Mouse (Mus musculus): ENCODE data around the gene Jsrp1. TPM values are rescaled to one million over a fixed set of nuclear protein-coding genes. Genes with fewer than 3 reads are reported as not detected.

The Jsrp1 gene
- polyA plus RNA-seq, 1 experiment from 2014 or later = not detected

DNA sequence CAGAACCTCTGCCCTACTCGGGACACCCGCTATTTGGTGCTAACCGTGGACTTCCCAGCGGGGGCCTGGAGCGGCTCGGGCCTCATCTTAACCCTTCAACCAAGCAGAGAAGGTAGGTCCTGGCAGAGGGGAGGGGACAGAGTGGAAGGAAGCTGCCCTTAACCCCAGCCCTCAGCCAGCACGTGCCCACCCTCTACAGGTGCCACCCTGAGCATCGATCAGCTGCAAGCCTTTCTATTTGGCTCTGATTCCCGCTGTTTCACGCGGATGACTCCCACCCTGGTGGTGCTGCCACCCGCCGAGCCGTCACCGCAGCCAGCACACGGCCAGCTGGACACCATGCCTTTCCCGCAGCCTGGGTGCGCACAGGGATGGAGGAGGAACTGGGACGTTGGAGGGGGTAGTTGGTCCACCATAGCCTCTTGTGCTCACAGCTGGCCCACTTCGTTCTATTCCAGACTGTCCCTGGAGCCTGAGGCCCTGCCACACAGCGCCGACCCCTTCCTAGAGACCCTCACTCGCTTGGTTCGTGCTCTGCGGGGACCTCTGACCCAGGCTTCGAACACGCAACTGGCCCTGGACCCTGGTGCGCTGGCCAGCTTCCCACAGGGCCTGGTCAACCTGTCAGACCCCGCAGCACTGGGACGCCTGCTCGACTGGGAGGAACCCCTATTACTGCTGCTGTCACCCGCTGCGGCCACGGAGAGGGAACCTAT is 6.8 kb downstream of the Jsrp1 start:
- WGBS = 42% methylated on average over 34 of the region's 34 CpGs
- peaks cover 54% of the 10 kb centered on the region for H3K27me3 ChIP-seq
- peaks cover 34% of the 10 kb centered on the region for H3K4me1 ChIP-seq
- H3K36me3 ChIP-seq (ENCODE audit: poor library complexity, severe bottlenecking) = peaks cover 40% of the 10 kb centered on the region
- ATAC-seq = 0 out of 2 replicates have a peak, but pooled peaks have one; percentile 0
- peak overlapping the region; percentile 71 for H3K27ac ChIP-seq
- peak overlapping the region; percentile 75 for H3K9ac ChIP-seq
- peak overlapping the region; percentile 80 for H3K4me2 ChIP-seq
- peak overlapping the region; percentile 44 for H3K4me3 ChIP-seq
- no peaks in the 10 kb centered on the region for H3K9me3 ChIP-seq (replicated peaks)

DNA sequence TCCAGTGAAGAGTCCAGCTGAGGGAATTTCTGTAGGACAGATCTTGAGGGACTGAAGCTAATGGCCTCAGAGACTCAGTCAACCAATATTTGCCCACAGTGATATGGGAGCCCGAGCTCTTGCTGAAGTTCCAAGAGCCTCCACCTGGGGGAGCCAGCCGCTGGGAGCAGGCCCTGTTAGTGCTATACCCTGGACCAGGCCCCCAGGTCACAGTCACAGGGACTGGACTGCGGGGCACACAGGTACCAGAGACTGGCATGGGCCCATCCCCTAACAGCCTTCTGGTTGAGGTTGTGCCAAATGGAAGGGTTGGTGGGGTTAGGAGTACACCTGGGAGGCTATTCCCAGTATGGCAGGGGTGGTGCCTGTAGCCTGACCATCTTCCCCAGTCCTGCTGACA is 7.4 kb downstream of the Jsrp1 start:
- Histone ChIP-seq H3K4me1 (peaks cover 34% of the 10 kb centered on the region), H3K4me3 (peak overlapping the region; percentile 44; the same call in 1 of the 2 replicates), H3K27me3 (peaks cover 49% of the 10 kb centered on the region), H3K27ac (no peak overlapping the region), H3K9me3 (replicated peaks) (no peaks in the 10 kb centered on the region), H3K4me2 (0 out of 2 replicates have a peak overlapping the region, but pooled peaks have one; percentile 80), H3K9ac (no peak overlapping the region), H3K36me3 (ENCODE audit: poor library complexity, severe bottlenecking) (peaks cover 46% of the 10 kb centered on the region)
- ATAC-seq = peak; percentile 42; the same call in 1 of the 2 replicates
- WGBS = 16% methylated on average over 3 of the region's 3 CpGs

DNA sequence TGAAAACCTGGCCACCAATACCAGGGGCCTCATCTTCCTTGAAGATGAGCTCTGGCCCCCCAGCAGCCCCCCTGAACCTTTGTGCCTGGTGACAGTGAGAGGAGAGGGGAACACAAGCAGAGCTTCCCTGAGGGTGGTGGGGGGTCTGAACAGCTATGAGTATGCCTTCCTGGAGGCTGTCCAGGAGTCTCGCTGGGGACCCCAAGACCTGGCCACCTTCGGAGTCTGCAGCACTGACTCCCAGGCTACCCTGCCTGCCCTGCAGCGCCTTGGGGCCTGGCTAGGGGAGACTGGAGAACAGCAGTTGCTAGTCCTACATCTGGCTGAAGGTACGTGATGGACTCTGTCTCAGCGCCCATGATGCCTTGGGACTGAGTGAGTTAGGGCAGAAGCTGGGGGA is 8.0 kb downstream of the Jsrp1 start:
- Histone ChIP-seq H3K36me3 (ENCODE audit: poor library complexity, severe bottlenecking) (peaks cover 49% of the 10 kb centered on the region), H3K4me2 (no peak overlapping the region), H3K9ac (0 out of 2 replicates have a peak overlapping the region, but pooled peaks have one; percentile 1), H3K4me1 (peaks cover 39% of the 10 kb centered on the region), H3K9me3 (replicated peaks) (no peaks in the 10 kb centered on the region), H3K4me3 (no peak overlapping the region), H3K27ac (no peak overlapping the region), H3K27me3 (peaks cover 43% of the 10 kb centered on the region)
- ATAC-seq = no peak
- WGBS = 77% methylated on average over 5 of the region's 5 CpGs

DNA sequence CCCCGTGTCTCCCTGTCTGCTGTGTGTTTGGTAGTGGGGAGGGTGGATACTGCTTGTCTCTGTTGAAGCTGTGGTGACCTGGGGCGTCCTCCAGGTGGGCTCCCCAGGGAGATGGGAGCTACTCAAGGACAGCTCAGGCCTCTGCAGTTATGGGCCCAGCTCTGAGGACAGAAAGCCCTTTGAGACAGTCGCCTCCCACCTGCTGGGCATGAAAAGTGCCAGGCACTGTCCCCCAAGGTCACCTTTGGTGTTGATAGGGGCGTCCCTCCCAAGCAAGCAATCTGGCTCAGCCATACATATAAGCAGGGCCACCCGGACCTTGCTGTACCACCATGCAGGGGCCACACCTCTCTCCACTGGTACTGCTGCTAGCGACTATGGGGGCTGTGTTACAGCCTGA is 8.4 kb downstream of the Jsrp1 start, which contains the start of gene Amh:
Gene Amh, plus strand, starts transcription at position 328 of the 400 bp plus-strand sequence.
- Histone ChIP-seq H3K9me3 (replicated peaks) (no peaks in the 10 kb centered on the region), H3K4me1 (peaks cover 42% of the 10 kb centered on the region), H3K4me2 (0 out of 2 replicates have a peak within 1 kb of the TSS, but pooled peaks have one; percentile 80), H3K27ac (no peak within 1 kb of the TSS), H3K27me3 (peaks cover 39% of the 10 kb centered on the region), H3K36me3 (ENCODE audit: poor library complexity, severe bottlenecking) (peaks cover 49% of the 10 kb centered on the region), H3K4me3 (no peak within 1 kb of the TSS), H3K9ac (0 out of 2 replicates have a peak within 1 kb of the TSS, but pooled peaks have one; percentile 1)
- WGBS = 66% methylated on average over 6 of the region's 6 CpGs
- no peak for ATAC-seq

DNA sequence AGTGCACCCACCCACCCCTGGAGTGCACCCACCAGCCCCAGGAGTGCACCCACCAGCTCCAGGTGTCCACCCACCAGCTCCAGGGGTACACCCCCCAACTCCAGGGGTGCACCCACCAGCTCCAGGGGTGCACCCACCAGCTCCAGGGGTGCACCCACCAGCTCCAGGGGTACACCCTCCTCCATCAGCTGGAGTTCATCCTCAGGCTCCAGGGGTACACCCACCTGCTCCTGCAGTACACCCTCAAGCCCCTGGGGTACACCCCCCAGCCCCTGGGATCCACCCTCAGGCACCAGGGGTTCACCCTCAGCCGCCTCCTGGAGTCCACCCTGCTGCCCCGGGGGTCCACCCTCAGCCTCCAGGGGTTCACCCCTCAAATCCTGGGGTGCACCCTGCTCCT is 9.0 kb downstream of the Jsrp1 start:
- WGBS = 94% methylated on average over 2 of the region's 2 CpGs
- ATAC-seq = no peak
- Histone ChIP-seq H3K27me3 (peaks cover 35% of the 10 kb centered on the region), H3K9ac (no peak overlapping the region), H3K4me2 (no peak overlapping the region), H3K27ac (no peak overlapping the region), H3K4me1 (peaks cover 48% of the 10 kb centered on the region), H3K4me3 (no peak overlapping the region), H3K9me3 (replicated peaks) (no peaks in the 10 kb centered on the region), H3K36me3 (ENCODE audit: poor library complexity, severe bottlenecking) (peaks cover 49% of the 10 kb centered on the region)

DNA sequence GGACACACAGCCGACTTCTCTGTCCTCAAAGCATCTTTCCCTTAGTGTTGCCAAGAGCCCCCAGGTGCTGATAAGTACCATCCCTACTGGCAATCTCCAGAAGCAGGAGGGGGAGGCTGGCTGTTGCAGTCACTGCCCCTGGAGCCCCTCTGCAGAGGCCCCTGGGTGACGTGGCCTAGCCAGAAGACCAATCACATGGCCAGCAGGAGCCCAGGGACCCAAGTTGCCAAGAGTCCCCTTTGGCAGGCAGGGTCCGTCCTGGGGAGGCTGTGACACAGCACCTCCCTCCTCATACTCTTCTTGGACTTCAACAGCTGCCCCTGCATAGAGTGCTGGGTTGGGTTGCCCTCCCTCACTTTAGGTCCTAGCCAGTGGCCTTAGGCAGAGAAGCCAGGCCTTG is 10.3 kb downstream of the Jsrp1 start:
- no peak overlapping the region for H3K27ac ChIP-seq
- no peak overlapping the region for H3K4me2 ChIP-seq
- peaks cover 21% of the 10 kb centered on the region for H3K27me3 ChIP-seq
- no peak overlapping the region for H3K9ac ChIP-seq
- WGBS = 98% methylated on average over 3 of the region's 3 CpGs
- peaks cover 49% of the 10 kb centered on the region for H3K36me3 ChIP-seq (ENCODE audit: poor library complexity, severe bottlenecking)
- no peaks in the 10 kb centered on the region for H3K9me3 ChIP-seq (replicated peaks)
- no peak overlapping the region for H3K4me3 ChIP-seq
- no peak for ATAC-seq
- peaks cover 38% of the 10 kb centered on the region for H3K4me1 ChIP-seq

DNA sequence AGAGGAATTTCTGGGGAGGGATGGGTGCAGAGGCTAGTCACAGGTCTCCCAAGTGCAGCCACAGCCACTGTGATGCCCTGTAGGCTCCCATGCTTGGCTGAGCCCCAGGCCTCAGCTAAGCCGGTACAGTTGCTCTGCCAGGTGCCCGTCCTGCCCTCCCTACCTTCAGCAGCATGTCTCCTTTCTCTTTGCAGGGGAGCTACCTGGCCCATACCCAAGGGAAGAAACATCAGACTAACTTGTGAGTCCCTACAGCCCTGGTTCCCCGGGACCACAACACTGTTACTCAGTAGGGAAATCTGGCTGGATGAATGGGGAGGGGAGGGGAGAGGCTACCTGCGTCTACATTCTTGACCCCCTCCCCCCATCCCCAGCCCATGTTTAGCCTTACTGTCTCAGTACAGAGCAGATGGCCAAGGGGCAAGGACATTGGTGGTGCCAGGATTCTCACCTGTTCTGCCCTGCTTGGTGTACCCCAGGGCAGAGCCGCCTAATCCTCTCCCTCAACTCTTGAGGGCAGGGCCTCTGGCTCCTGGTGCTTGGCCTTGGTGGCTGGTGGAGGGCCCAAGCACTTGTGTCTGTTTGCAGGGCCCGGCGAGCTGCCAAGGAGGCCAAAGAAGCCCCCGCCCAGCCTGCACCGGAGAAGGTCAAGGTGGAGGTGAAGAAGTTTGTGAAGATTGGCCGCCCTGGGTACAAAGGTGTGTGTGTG is 10.9 kb downstream of the Jsrp1 start:
- H3K9ac ChIP-seq = no peak overlapping the region
- H3K27me3 ChIP-seq = peaks cover 16% of the 10 kb centered on the region
- no peak for ATAC-seq
- H3K4me3 ChIP-seq = no peak overlapping the region
- H3K36me3 ChIP-seq (ENCODE audit: poor library complexity, severe bottlenecking) = peaks cover 49% of the 10 kb centered on the region
- peaks cover 32% of the 10 kb centered on the region for H3K4me1 ChIP-seq
- H3K27ac ChIP-seq = no peak overlapping the region
- WGBS = 91% methylated on average over 10 of the region's 10 CpGs
- no peak overlapping the region for H3K4me2 ChIP-seq
- H3K9me3 ChIP-seq (replicated peaks) = no peaks in the 10 kb centered on the region

DNA sequence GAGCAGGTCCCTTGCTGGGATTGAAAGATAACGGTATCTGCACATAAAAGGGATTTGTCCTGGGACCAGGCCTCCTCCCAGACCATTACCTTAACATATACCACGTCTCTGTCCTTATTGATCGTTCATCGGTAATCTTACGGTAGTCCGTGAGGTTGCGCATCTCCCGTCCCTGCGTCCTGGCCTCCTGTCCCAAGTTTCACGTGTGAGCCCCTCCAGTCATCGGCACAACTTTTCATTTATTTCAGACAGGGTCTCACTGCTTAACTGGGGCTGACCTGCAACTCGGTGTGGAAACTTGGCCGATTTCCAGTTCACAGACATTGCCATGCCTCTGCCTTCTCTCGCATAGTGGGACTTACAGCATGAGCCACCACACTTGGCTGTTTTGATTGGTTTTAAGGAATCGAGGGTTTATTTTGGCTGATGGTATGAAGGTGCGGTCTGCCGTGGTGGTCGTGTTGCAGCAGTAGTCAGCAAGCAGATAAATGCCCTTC is 14.2 kb downstream of the Jsrp1 start:
- peak overlapping the region; percentile 90 for H3K4me3 ChIP-seq
- peak overlapping the region; percentile 82 for H3K4me2 ChIP-seq
- H3K27ac ChIP-seq = peak overlapping the region; percentile 97
- no peak for ATAC-seq
- H3K4me1 ChIP-seq = peaks cover 34% of the 10 kb centered on the region
- H3K9ac ChIP-seq = peak overlapping the region; percentile 95
- H3K27me3 ChIP-seq = no peaks in the 10 kb centered on the region
- 3% methylated on average over 18 of the region's 18 CpGs for WGBS
- H3K36me3 ChIP-seq (ENCODE audit: poor library complexity, severe bottlenecking) = peaks cover 65% of the 10 kb centered on the region
- H3K9me3 ChIP-seq (replicated peaks) = no peaks in the 10 kb centered on the region

DNA sequence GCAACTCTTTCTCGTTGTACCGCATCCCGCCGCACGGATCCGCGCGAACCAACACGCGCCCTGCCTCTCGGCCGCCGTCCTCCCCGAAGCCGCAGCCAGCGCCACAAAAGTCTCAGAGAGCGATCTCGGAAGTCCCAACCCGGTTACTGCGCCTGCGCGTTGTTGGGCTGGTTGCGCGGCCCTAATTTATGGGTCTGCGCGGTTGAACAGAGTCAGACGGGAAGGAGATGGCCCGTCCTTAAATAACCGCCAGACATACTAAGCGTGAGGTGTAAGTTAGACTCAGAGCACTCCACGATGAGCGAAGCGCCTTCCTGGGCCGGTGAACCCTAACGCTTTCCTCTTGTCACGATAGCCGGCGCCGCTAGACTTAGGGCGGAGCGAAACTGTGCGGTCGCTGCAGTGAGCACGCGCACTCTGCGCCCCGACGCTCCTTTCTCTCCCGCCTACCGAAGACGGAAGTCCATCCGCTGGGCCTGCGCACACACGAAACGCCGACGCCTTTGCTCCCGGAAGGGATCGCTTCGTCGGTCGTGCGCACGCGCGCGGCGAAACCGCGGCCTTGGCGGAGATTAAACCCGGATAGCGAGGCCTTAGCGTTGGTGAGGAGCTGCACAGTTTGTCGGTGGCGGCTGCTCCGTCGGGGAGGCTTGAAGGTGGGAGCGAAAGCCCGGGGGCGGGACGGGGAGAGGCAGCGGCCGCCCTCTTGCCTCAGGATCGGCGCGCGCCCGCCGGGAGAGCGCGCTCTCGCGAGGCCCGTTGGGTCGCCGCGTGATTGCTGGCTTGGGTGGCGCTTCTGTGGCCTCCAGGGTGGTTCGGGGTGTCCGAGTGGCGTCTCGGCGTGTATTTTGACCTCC is 14.9 kb downstream of the Jsrp1 start, which contains the start of the genes Sf3a2 and Plekhj1:
Gene Sf3a2, plus strand, starts transcription at position 49 of the 857 bp plus-strand sequence.
Gene Plekhj1, minus strand, starts transcription at position 477 of the 857 bp plus-strand sequence.
- Histone ChIP-seq H3K9me3 (replicated peaks) (no peaks in the 10 kb centered on the region), H3K4me2 (peak within 1 kb of the TSS; percentile 82), H3K36me3 (ENCODE audit: poor library complexity, severe bottlenecking) (peaks cover 65% of the 10 kb centered on the region), H3K27ac (peak within 1 kb of the TSS; percentile 97), H3K4me3 (peak within 1 kb of the TSS; percentile 90), H3K4me1 (peaks cover 34% of the 10 kb centered on the region), H3K27me3 (no peaks in the 10 kb centered on the region), H3K9ac (peak within 1 kb of the TSS; percentile 95)
- ATAC-seq = peak; percentile 94
- under 1% methylated on average over 101 of the region's 104 CpGs for WGBS

DNA sequence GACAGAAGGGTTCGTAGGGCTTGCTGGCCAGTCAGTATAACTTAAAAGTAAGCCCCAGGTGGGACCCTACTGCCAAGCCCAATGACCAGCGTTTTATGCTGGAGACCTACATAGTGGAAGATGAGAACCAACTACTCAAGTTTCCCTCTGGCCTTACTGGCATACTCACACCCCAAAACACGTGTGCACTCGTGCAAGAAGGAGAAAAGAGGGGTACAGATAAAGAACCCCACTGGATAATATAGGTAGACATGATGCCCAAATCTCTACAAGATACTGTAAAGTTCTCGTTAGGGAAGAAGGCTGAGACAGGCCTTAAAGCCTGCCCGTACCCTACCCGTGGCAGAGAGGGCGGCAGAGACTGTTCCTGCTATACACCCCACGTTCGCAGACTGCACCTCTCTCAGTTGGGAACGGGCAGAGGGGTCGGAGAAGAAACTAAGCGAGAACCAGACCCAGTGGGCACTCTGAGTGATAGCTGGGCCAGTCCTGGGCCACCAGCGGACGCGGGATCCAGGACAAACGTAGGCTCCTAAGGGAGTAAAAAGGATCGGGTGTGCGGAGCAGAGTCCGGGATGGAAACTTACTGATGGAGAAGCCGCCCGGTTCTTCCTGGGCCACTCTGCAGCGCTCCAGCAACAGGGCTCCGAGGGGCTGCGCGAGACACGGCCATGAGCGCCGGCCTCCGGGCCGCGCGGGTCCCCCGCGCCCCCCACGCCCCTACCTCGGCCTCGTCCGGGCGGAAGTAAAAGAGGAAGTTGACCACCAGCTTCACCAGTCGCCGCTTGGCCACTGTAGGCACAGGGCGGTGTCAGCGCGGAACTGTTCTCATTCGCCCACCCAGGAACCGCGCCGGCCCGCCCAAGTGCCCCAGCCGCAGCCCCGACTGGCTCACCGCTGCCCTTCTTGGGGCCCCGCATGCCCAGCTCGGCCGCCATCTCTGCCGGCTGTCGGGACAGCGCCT is 15.8 kb downstream of the Jsrp1 start:
- Histone ChIP-seq H3K4me2 (peak overlapping the region; percentile 82), H3K27me3 (no peaks in the 10 kb centered on the region), H3K27ac (peak overlapping the region; percentile 97), H3K9ac (peak overlapping the region; percentile 95), H3K9me3 (replicated peaks) (no peaks in the 10 kb centered on the region), H3K36me3 (ENCODE audit: poor library complexity, severe bottlenecking) (peaks cover 65% of the 10 kb centered on the region), H3K4me3 (peak overlapping the region; percentile 90), H3K4me1 (peaks cover 34% of the 10 kb centered on the region)
- 3% methylated on average over 45 of the region's 59 CpGs for WGBS
- ATAC-seq = peak; percentile 68

All from forebrain, embryonic 13.5 days (tissue).